Mouse (Mus musculus): ENCODE measurements at regions not wholly inside any gene's neighbourhood (a gene's known extent, or its start where the extent isn't known, plus 50 kb on each side); places are given as distances from the start of the nearest gene placed in this dataset.
A peak's percentile ranks its signal among the peaks of the same experiment; 100 is the strongest.

- Histone ChIP-seq H3K36me3 (ENCODE audit: insufficient read depth, low read length) (no peaks in the 10 kb centered on the region), H3K27ac (ENCODE audit: low read length) (no peak overlapping the region), H3K4me1 (ENCODE audit: insufficient read depth, low read length) (peaks cover 50% of the 10 kb centered on the region), H3K9ac (replicated peaks; ENCODE audit: low read length) (no peak overlapping the region), H3K27me3 (ENCODE audit: insufficient read depth, low read length) (no peaks in the 10 kb centered on the region), H3K9me3 (ENCODE audit: low read length) (no peaks in the 10 kb centered on the region), H3K4me2 (replicated peaks; ENCODE audit: low read depth, low read length) (no peak overlapping the region), H3K4me3 (ENCODE audit: low read length) (no peak overlapping the region)
- WGBS: 57% methylated on average over 2 of the region's 2 CpGs
- no peak for ATAC-seq (ENCODE audit: low FRiP score, low TSS enrichment)
Measured at GRCm38 (mm10) chr7:130046086-130046485, 454.4 kb downstream of the Wdr11 start.

- Histone ChIP-seq H3K4me2 (replicated peaks; ENCODE audit: low read depth, low read length) (no peak overlapping the region), H3K36me3 (ENCODE audit: insufficient read depth, low read length) (no peaks in the 10 kb centered on the region), H3K9me3 (ENCODE audit: low read length) (no peaks in the 10 kb centered on the region), H3K27ac (ENCODE audit: low read length) (no peak overlapping the region), H3K4me1 (ENCODE audit: insufficient read depth, low read length) (peaks cover 39% of the 10 kb centered on the region), H3K27me3 (ENCODE audit: insufficient read depth, low read length) (no peaks in the 10 kb centered on the region), H3K9ac (replicated peaks; ENCODE audit: low read length) (no peak overlapping the region), H3K4me3 (ENCODE audit: low read length) (no peak overlapping the region)
- WGBS: 73% methylated on average over 11 of the region's 11 CpGs
- no peak for ATAC-seq (ENCODE audit: low FRiP score, low TSS enrichment)
Measured at GRCm38 (mm10) chr7:130047293-130048034, 455.8 kb downstream of the Wdr11 start.

DNA sequence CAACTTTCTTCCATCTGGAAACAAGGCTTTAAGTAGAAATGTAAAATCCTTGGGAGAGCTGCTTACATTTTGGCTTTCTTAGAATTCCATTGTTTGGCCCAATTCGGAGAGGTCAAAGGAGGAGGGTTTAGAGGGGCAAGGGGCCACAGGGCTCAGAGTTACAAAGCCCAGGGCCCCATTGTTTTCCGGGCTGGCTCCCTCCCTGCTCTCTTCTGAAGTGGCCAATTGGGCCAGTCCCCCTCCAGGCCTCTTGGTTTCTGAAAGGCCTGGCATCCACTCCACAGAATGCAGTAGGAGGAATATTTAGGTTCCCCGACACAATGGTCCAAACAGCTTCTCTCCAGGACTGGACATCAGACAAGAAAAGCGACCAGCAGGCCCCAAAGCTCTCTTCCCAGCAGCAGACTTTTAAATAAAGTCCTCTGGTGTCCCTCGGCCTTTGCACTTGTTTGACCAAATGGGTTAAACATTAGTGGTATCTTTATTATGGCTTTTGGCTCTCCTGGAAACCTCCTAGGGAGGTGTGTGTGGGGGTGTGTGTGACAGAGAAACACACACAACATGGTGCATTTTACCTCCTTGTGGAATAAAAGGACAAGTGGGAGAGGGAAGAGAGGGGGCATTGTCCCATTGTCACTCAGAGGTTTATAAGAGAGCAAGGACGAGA lies 456.6 kb downstream of the Wdr11 start:
- Histone ChIP-seq H3K27me3 (ENCODE audit: insufficient read depth, low read length) (no peaks in the 10 kb centered on the region), H3K9ac (replicated peaks; ENCODE audit: low read length) (no peak overlapping the region), H3K4me2 (replicated peaks; ENCODE audit: low read depth, low read length) (no peak overlapping the region), H3K4me1 (ENCODE audit: insufficient read depth, low read length) (peaks cover 36% of the 10 kb centered on the region), H3K36me3 (ENCODE audit: insufficient read depth, low read length) (no peaks in the 10 kb centered on the region), H3K27ac (ENCODE audit: low read length) (peak overlapping the region; percentile 31; the same call in 1 of the 2 replicates), H3K4me3 (ENCODE audit: low read length) (no peak overlapping the region), H3K9me3 (ENCODE audit: low read length) (no peaks in the 10 kb centered on the region)
- ATAC-seq (ENCODE audit: low FRiP score, low TSS enrichment): no peak
- 49% methylated on average over 6 of the region's 6 CpGs for whole genome bisulfite sequencing

DNA sequence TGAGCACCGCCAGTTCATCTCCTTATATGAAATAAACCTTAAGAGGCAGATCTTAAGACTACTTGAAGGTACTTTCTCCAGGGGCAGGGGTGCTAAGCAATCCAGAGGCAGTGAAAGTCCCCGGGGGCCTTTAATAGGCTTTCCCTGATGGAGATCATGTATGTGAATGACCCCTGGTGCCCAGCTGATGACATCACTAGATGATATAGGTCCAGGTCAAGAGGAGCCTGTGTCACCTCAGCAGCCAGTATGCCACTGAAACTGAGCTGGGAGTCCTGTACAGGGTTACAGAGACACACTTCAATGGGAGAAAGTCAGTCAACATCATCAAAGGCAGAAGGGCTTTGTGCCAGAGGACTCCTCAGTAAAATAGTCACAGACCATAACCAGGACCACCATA lies 457.8 kb downstream of the Wdr11 start:
- Histone ChIP-seq H3K9ac (replicated peaks; ENCODE audit: low read length) (no peak overlapping the region), H3K4me2 (replicated peaks; ENCODE audit: low read depth, low read length) (no peak overlapping the region), H3K4me3 (ENCODE audit: low read length) (no peak overlapping the region), H3K27ac (ENCODE audit: low read length) (peak overlapping the region; percentile 30; the same call in 1 of the 2 replicates), H3K36me3 (ENCODE audit: insufficient read depth, low read length) (no peaks in the 10 kb centered on the region), H3K27me3 (ENCODE audit: insufficient read depth, low read length) (no peaks in the 10 kb centered on the region), H3K4me1 (ENCODE audit: insufficient read depth, low read length) (peaks cover 24% of the 10 kb centered on the region), H3K9me3 (ENCODE audit: low read length) (no peaks in the 10 kb centered on the region)
- 71% methylated on average over 2 of the region's 2 CpGs for WGBS
- ATAC-seq (ENCODE audit: low FRiP score, low TSS enrichment): no peak

- WGBS: 4% methylated on average over 2 of the region's 2 CpGs
- H3K27ac ChIP-seq (ENCODE audit: low read length): peak overlapping the region; percentile 56; the same call in 1 of the 2 replicates
- H3K9ac ChIP-seq (replicated peaks; ENCODE audit: low read length): no peak overlapping the region
- H3K36me3 ChIP-seq (ENCODE audit: insufficient read depth, low read length): no peaks in the 10 kb centered on the region
- peaks cover 23% of the 10 kb centered on the region for H3K4me1 ChIP-seq (ENCODE audit: insufficient read depth, low read length)
- no peak overlapping the region for H3K4me3 ChIP-seq (ENCODE audit: low read length)
- no peaks in the 10 kb centered on the region for H3K9me3 ChIP-seq (ENCODE audit: low read length)
- H3K27me3 ChIP-seq (ENCODE audit: insufficient read depth, low read length): no peaks in the 10 kb centered on the region
- H3K4me2 ChIP-seq (replicated peaks; ENCODE audit: low read depth, low read length): no peak overlapping the region
- peak; percentile 60; the same call in 1 of the 2 replicates for ATAC-seq (ENCODE audit: low FRiP score, low TSS enrichment)
Measured at GRCm38 (mm10) chr7:130050120-130050519, 458.5 kb downstream of the Wdr11 start.

GRCm38 (mm10) chr7:130052376-130052775 lies 460.7 kb downstream of the Wdr11 start:
- Histone ChIP-seq H3K27me3 (ENCODE audit: insufficient read depth, low read length) (no peaks in the 10 kb centered on the region), H3K27ac (ENCODE audit: low read length) (no peak overlapping the region), H3K4me2 (replicated peaks; ENCODE audit: low read depth, low read length) (no peak overlapping the region), H3K9me3 (ENCODE audit: low read length) (no peaks in the 10 kb centered on the region), H3K36me3 (ENCODE audit: insufficient read depth, low read length) (no peaks in the 10 kb centered on the region), H3K9ac (replicated peaks; ENCODE audit: low read length) (no peak overlapping the region), H3K4me3 (ENCODE audit: low read length) (no peak overlapping the region), H3K4me1 (ENCODE audit: insufficient read depth, low read length) (peaks cover 18% of the 10 kb centered on the region)
- ATAC-seq (ENCODE audit: low FRiP score, low TSS enrichment): no peak
- WGBS: 89% methylated on average over 5 of the region's 5 CpGs

GRCm38 (mm10) chr7:130057708-130058107 lies 462.5 kb downstream of the Ate1 start:
- WGBS: 16% methylated on average over 6 of the region's 6 CpGs
- Histone ChIP-seq H3K4me1 (ENCODE audit: insufficient read depth, low read length) (peaks cover 32% of the 10 kb centered on the region), H3K9ac (replicated peaks; ENCODE audit: low read length) (peak overlapping the region; percentile 32; the same call in 1 of the 2 replicates), H3K27ac (ENCODE audit: low read length) (peak overlapping the region; percentile 88), H3K9me3 (ENCODE audit: low read length) (no peaks in the 10 kb centered on the region), H3K27me3 (ENCODE audit: insufficient read depth, low read length) (no peaks in the 10 kb centered on the region), H3K36me3 (ENCODE audit: insufficient read depth, low read length) (no peaks in the 10 kb centered on the region), H3K4me3 (ENCODE audit: low read length) (no peak overlapping the region), H3K4me2 (replicated peaks; ENCODE audit: low read depth, low read length) (peak overlapping the region; percentile 41)
- peak; percentile 47; the same call in 1 of the 2 replicates for ATAC-seq (ENCODE audit: low FRiP score, low TSS enrichment)

- Histone ChIP-seq H3K36me3 (ENCODE audit: insufficient read depth, low read length) (no peaks in the 10 kb centered on the region), H3K27ac (ENCODE audit: low read length) (peak overlapping the region; percentile 88), H3K9ac (replicated peaks; ENCODE audit: low read length) (peak overlapping the region; percentile 32; the same call in 1 of the 2 replicates), H3K4me2 (replicated peaks; ENCODE audit: low read depth, low read length) (peak overlapping the region; percentile 41), H3K4me3 (ENCODE audit: low read length) (no peak overlapping the region), H3K9me3 (ENCODE audit: low read length) (no peaks in the 10 kb centered on the region), H3K4me1 (ENCODE audit: insufficient read depth, low read length) (peaks cover 32% of the 10 kb centered on the region), H3K27me3 (ENCODE audit: insufficient read depth, low read length) (no peaks in the 10 kb centered on the region)
- WGBS: 22% methylated on average over 12 of the region's 12 CpGs
- ATAC-seq (ENCODE audit: low FRiP score, low TSS enrichment): peak; percentile 93
Measured at GRCm38 (mm10) chr7:130058267-130058666, 461.9 kb downstream of the Ate1 start.

GRCm38 (mm10) chr7:130059684-130060607 lies 460.2 kb downstream of the Ate1 start:
- Histone ChIP-seq H3K27ac (ENCODE audit: low read length) (no peak overlapping the region), H3K4me2 (replicated peaks; ENCODE audit: low read depth, low read length) (no peak overlapping the region), H3K36me3 (ENCODE audit: insufficient read depth, low read length) (no peaks in the 10 kb centered on the region), H3K4me3 (ENCODE audit: low read length) (no peak overlapping the region), H3K9ac (replicated peaks; ENCODE audit: low read length) (no peak overlapping the region), H3K4me1 (ENCODE audit: insufficient read depth, low read length) (peaks cover 39% of the 10 kb centered on the region), H3K9me3 (ENCODE audit: low read length) (no peaks in the 10 kb centered on the region), H3K27me3 (ENCODE audit: insufficient read depth, low read length) (no peaks in the 10 kb centered on the region)
- 53% methylated on average over 15 of the region's 15 CpGs for WGBS
- no peak for ATAC-seq (ENCODE audit: low FRiP score, low TSS enrichment)

Data from kidney, embryonic 16.5 days (tissue).